Mouse (Mus musculus) midbrain, embryonic 15.5 days (tissue): ENCODE results near the gene 1700024G13Rik. TPM values are rescaled to one million over a fixed set of nuclear protein-coding genes. Genes with fewer than 3 reads are reported as not detected.

Experiments used
- polyA plus RNA-seq: library from polyadenylated mRNA; unstranded; fragments of >200 nt; fragmentation: Nextera tagmentation; extraction: Ambion mirVana; gene quantifications from 2 replicates; pipeline ENCODE4 v1.2.1, GENCODE M21; 2015

The 1700024G13Rik gene
- polyA plus RNA-seq, 1 experiment from 2014 or later, result 1.0 TPM

Other genes with a start within 250 kb of the 1700024G13Rik start
- gene Msmb, start 246.4 kb downstream of the 1700024G13Rik start, polyA plus RNA-seq, result not detected in 2 replicates
- 104 and 106 TPM in 2 replicates for gene Ncoa4, start 228.5 kb downstream of the 1700024G13Rik start, polyA plus RNA-seq
- 204 and 211 TPM in 2 replicates for gene Timm23, start 186.5 kb downstream of the 1700024G13Rik start, polyA plus RNA-seq
- gene Parg, start 186.4 kb downstream of the 1700024G13Rik start, polyA plus RNA-seq, result 35.8 and 36.5 TPM in 2 replicates
- 32.6 and 33.0 TPM in 2 replicates for gene Ogdhl, start 66.4 kb downstream of the 1700024G13Rik start, polyA plus RNA-seq
- gene Slc18a3, start 76.5 kb upstream of the 1700024G13Rik start, polyA plus RNA-seq, result 2.5 and 2.8 TPM in 2 replicates
- 0.22 and 0.68 TPM in 2 replicates for gene Chat, start 77.6 kb upstream of the 1700024G13Rik start, polyA plus RNA-seq
- 29.8 and 33.3 TPM in 2 replicates for gene Ercc6, start 125.1 kb upstream of the 1700024G13Rik start, polyA plus RNA-seq
- gene Prrxl1, start 211.0 kb upstream of the 1700024G13Rik start, polyA plus RNA-seq, result 2.0 and 2.9 TPM in 2 replicates